Mouse (Mus musculus) adrenal gland, postnatal 36 days (tissue): ENCODE measurements at regions not wholly inside any gene's neighbourhood (a gene's known extent, or its start where the extent isn't known, plus 50 kb on each side); places are given as distances from the start of the nearest gene placed in this dataset.
A peak's percentile ranks its signal among the peaks of the same experiment; 100 is the strongest.

ENCODE experiments used
- DNase-seq, 2 experiments: peaks; one replicate each; pipeline ENCODE4 v3.0.0; 2021; ENCODE audit warnings: mixed read lengths in 1 of 2

GRCm38 (mm10) chr9:116280146-116280545 lies 105.0 kb upstream of the Tgfbr2 start:
- no peak for DNase-seq

DNA sequence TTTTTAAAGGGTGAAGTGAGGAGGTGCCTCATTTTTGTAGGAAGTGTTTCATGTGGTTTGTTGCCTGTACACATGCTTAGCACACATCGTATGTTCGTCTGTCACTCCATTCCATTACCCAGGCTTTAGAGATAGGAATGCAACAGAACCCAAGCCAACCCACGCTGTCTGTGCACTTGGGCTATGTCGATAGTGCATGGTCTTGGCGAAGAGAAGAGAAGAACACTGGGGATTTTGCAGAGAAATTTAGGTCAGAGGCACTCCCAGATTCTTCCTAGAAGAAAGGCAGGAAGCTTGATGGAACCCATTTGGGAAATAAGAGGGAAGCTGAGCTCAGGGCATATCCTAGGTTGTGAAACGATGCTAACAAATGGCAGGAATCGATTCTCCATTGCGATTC lies 103.7 kb upstream of the Tgfbr2 start:
- no peak for DNase-seq

GRCm38 (mm10) chr9:116277736-116278135 lies 102.6 kb upstream of the Tgfbr2 start:
- no peak for DNase-seq

GRCm38 (mm10) chr9:116276141-116276540 lies 101.0 kb upstream of the Tgfbr2 start:
- peak; percentile 34 to 36 for DNase-seq

DNA sequence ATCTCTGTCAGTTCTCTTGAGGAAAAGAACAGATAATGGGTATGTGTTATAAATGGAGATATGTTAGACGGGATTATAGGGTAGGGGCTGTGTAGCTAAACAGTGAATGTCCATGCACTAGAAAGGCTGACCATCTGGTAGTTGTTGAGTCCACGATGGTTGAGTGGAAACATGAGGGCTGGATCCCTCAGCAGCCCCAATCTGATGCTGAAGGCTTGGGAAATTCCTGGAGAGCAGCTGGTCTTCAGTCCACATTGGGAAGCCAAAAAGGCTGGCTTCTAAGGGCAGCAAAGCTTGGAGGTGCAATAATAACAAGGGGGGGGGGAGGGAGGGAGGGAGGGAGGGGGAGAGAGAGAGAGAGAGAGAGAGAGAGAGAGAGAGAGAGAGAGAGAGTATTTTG lies 97.3 kb upstream of the Tgfbr2 start:
- DNase-seq = no peak

DNA sequence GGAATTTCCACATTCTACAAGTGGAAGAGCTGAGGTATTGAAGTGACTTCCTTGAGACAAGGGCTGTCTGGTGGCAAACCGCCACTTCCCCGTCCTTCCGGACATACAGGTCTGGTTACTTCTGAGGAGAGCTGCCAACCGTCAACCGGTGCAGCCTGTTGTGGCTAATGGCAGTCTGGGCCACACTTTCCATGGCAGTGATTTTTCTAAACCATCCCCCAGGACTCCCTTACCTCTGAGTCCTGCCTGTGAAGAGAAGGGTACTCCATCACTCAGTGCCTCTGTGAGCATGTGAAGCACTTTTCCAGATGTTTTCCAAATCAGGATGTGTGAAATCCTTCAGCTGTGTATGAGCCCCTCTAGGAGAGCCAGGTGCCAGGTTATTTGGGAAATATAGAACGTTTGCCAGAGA lies 95.3 kb upstream of the Tgfbr2 start:
- peak in 1 of 2 experiments; percentile 20 for DNase-seq

- no peak for DNase-seq
Measured at GRCm38 (mm10) chr9:116267411-116267810, 92.3 kb upstream of the Tgfbr2 start.

GRCm38 (mm10) chr9:116263833-116264232 lies 88.7 kb upstream of the Tgfbr2 start:
- no peak for DNase-seq

DNA sequence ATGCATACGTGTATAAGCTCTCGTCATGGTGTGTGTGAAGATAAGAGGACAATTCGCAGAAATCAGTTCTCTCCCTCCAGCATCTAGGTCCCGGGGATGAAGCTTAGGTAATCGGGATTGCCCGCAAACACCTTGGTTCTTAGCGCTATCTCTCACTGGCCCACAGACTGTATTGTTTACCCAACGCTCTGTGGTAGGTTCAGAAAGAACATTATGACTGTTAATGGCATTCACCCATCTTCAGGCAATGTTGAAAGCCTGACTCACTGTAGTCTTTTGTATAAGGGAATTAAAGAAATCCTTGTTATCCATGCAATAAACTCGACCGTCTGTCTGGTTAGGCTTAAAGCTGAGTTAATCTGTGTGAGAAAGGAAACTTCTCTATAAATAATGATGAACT lies 84.4 kb upstream of the Tgfbr2 start:
- no peak for DNase-seq

DNA sequence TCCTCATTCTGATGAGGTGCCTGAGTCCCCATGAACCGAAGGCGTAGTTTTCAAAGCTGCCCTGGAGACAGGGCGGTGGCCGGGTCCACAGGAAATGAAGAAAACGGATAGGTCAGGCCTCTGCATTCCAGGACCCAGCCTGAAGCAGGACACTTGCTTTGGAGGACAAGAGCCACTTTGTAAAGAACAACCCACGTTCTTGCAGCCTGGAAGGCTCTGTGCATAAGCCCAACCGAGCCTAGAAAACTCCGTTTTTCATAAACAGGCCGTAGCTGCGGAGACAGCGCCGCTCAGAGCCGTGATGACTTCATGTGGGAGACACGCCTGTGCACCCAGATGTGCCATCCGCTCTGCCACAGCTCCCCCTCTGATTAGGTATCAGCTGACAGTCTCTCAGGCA lies 78.4 kb upstream of the Tgfbr2 start:
- peak; percentile 2 to 24 for DNase-seq

- peak; percentile 40 to 50 for DNase-seq
Measured at GRCm38 (mm10) chr9:116252788-116253187, 77.6 kb upstream of the Tgfbr2 start.

DNA sequence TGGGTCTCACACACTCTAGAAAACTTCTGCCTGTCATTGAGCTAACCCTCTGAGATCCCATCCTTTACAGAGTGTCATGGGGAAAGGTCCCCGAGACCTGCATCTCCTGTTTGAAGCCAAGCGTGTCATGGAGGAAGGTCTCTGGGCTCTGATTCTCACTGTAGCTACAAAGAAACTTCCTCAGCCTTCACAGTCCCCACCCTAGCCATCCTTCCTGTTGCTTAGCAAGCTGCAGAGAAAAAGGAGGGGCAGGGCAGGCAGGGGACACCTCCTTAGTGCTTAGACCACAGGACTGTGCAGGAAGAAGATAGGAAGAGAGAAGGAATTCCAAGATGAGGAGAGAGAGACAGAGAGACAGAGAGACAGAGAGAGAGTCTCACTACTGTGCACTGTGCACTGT lies 74.6 kb upstream of the Tgfbr2 start:
- DNase-seq = peak; percentile 5 to 37

- DNase-seq = peak in 1 of 2 experiments; percentile 16
Measured at GRCm38 (mm10) chr9:116245136-116245535, 70.0 kb upstream of the Tgfbr2 start.

GRCm38 (mm10) chr9:116244619-116244899 lies 69.4 kb upstream of the Tgfbr2 start:
- DNase-seq = no peak

DNA sequence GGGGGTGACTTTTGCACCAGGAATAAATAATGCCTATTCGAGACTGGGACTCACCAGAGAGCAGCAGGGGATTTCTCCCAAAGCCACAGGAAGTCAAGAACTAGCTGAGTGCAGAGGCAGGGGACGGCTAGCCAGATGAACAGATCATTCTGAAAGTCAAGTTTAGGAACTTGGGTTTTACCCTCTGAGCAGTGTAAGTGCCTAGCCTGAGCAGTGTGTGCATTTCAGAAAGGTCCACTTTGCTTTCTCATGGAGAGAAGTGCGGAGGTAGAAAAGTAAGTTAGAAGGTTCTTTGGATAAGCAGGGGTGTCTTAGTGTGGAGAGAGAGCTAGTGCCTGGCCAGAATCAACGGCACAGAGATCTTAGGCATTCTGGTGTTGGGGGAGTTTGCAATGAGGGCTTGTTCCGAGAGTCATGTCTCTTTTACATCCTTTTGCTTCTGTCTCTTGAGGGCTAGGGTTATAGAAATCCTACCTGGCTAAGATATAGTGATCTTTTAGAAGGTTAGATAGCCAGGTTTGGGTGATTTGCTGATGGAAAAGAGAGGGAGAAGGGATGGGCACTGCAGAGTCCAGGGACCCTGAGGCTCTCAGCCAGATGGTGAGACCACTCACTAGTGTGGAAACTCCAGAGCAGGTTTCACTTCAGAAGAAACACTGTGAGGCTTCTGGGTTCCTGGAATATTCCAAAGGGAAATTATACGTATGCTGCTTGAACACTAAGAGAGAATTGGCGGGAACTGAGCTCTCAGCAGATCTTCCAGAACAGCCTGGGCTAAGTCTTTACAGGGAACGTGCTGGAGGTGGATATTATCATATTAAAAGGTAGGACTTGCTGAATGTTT lies 68.8 kb upstream of the Tgfbr2 start:
- DNase-seq = no peak

DNA sequence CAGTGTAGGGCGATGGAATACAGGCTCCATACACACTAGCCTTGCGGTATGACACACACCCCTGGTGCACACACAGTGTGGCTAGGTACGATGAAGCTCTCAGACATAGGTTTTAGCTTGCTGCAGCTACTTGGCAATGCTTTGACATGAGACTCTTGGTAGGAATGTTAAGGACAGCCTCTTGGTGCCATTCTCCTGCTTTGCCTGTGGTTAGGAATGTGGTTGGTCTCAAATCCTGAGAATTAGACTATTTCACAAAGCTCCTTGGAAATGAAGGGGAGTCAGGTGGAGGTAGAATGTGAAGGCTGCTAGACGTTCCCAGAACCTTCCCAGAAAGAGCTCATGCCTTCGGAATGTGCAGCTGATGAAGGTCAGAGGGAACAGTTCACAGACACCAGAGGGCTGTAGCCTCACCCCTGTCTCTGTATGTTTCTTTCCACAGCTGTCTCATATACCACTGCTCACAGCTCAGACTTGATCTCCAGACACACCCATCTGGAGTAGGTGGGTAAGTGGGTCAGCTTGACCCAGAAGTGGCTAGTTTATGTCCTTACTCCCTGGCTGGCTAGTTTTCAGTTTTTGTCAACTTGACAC lies 66.9 kb upstream of the Tgfbr2 start:
- no peak for DNase-seq

- DNase-seq = no peak
Measured at GRCm38 (mm10) chr9:116241290-116241689, 66.1 kb upstream of the Tgfbr2 start.

DNA sequence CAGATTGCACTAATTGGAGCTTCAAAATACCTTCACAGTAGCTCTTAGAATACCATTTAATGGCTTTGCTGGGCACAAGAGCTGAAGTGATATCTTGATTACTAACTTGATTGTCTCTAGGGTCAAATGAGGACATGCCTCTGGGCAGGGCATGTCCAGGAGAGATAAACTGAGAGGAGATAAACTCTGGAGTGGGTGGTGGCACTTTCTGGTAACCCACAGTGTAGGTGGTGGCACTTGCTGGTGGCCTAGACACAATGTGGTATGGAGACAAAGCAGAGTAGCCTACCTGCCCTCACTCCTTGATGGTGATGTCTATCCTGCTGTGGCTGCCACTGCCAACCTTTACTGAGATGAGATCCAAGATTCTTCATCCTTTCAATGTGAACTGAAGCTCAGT lies 61.7 kb upstream of the Tgfbr2 start:
- no peak for DNase-seq

- DNase-seq = no peak
Measured at GRCm38 (mm10) chr9:116234170-116234569, 59.0 kb upstream of the Tgfbr2 start.

GRCm38 (mm10) chr9:116232386-116232785 lies 57.2 kb upstream of the Tgfbr2 start:
- DNase-seq = no peak

DNA sequence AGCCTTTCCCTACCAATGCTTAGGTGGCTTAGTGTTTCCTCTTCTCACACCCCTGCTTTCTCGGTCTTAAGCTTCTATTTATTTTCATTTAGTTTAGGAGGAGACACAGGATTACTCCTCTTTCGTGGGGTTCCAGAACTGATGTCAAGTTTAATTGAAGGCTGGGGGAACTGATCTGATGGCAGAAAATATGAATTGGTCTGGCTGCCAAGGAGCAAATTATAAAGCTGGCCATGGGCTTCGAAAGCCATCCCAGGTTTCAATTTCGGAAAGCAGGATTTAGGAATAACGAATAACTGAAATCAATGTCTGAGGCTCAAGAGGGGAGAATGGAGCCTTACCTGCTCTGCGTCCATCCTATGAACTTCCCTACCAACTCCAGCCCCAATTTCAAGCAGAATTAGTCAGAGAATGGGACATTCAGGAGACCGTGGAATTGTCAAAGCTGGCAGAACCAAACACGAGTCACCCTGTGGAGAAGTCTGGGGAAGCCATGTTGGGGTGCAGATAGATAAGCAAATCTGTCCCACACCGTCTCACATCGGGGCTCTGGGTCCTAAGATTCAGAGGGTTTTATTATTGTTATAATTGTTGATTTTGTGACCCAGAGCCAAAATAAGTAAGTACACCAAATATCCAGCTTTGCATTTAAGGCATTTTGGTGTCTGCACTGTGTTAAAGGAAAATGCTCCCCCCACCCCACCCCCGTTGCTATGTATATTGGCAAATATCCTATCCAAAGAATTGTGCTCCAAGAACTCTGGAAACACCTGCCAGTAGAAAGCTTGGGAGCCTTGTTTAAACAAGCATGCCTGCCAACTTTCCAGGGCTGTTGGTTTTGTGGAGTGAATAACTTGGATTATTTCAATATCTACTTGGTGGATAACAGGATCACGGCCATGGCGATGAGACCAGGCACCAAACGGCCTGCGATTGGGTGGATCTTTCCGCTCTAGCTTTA lies 56.5 kb upstream of the Tgfbr2 start:
- DNase-seq = no peak

- no peak for DNase-seq
Measured at GRCm38 (mm10) chr9:116230346-116230745, 55.2 kb upstream of the Tgfbr2 start.

DNA sequence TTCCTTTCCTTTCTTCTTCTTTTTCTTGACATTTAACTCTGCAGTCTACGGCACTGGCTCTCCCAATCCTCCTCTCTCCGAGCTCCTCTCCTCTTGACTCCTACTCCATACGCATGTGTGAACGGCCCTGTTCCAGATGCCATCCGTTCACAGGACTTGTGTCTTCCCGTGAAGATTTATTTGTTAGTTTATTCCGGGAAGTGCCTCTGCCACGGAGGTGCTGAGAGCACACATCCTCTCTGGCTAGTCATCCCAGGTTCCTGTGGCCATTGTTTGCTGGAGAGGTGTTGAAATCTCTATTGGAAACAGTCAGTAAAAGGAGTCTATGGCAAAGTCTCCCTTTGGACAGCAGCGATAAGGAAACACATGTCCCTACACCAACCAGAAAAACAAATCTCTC lies 53.3 kb upstream of the Tgfbr2 start:
- peak; percentile 11 to 19 for DNase-seq
